Mouse (Mus musculus) heart, embryonic 13.5 days (tissue): ENCODE measurements around the gene Drc7. TPM values are rescaled to one million over a fixed set of nuclear protein-coding genes. Genes with fewer than 3 reads are reported as not detected.

Source experiments
- ATAC-seq: fragments of 200-750 bp; cut with Nextera tagmentation; 2 replicates; pipeline ENCODE4 v1.8.0; 2017; ENCODE audit warnings: moderate TSS enrichment; ENCODE audit not compliant: insufficient number of reproducible peaks, low FRiP score, low TSS enrichment; ENCODE audit errors: extremely low read depth
- H3K27ac ChIP-seq: fragments of 300-500 bp; sonication (generic); replicated peaks from 2 replicates; pipeline ENCODE4 v1.5.1; 2015; ENCODE audit warnings: moderate library complexity, mild to moderate bottlenecking, inconsistent platforms
- H3K27me3 ChIP-seq: fragments of 300-500 bp; sonication (generic); replicated peaks from 2 replicates; pipeline ENCODE4 v1.6.1; 2015; ENCODE audit warnings: mild to moderate bottlenecking, inconsistent platforms
- H3K36me3 ChIP-seq: fragments of 300-500 bp; sonication (generic); 2 replicates; pipeline ENCODE4 v1.6.1; 2015; ENCODE audit warnings: mild to moderate bottlenecking, inconsistent platforms
- H3K4me1 ChIP-seq: fragments of 300-500 bp; sonication (generic); 2 replicates; pipeline ENCODE4 v1.6.1; 2015; ENCODE audit warnings: inconsistent platforms
- H3K4me2 ChIP-seq: fragments of 300-500 bp; sonication (generic); 2 replicates; pipeline ENCODE4 v1.6.1; 2015; ENCODE audit warnings: inconsistent platforms, mild to moderate bottlenecking, moderate library complexity
- H3K4me3 ChIP-seq: fragments of 300-500 bp; sonication (generic); 2 replicates; pipeline ENCODE4 v1.5.1; 2015; ENCODE audit warnings: moderate library complexity, mild to moderate bottlenecking, inconsistent platforms
- H3K9ac ChIP-seq: fragments of 300-500 bp; sonication (generic); 2 replicates; pipeline ENCODE4 v1.6.1; 2015; ENCODE audit warnings: inconsistent platforms, mild to moderate bottlenecking, moderate library complexity
- H3K9me3 ChIP-seq: fragments of 300-500 bp; sonication (generic); 2 replicates; pipeline ENCODE4 v1.6.1; 2016; ENCODE audit warnings: inconsistent platforms
- WGBS: fragments of 180-500 bp; shearing (Covaris S2); methylation state at CpG from one replicate; pipeline ENCODE4 v1.1.7; 2015; ENCODE audit warnings: mixed read lengths; 5-methylcytosine and 5-hydroxymethylcytosine counted together
- polyA plus RNA-seq: library from polyadenylated mRNA; unstranded; fragments of >200 nt; fragmentation: Nextera tagmentation; extraction: Ambion mirVana; gene quantifications from 2 replicates; pipeline ENCODE4 v1.2.1, GENCODE M21; 2015

Gene Drc7
- polyA plus RNA-seq, 1 experiment from 2014 or later, result not detected

GRCm38 (mm10) chr8:95059812-95060533 lies 5.1 kb downstream of the Drc7 start:
- Histone ChIP-seq H3K4me3 (no peak overlapping the region), H3K9me3 (no peaks in the 10 kb centered on the region), H3K4me2 (no peak overlapping the region), H3K4me1 (peaks cover 12% of the 10 kb centered on the region), H3K27me3 (no peaks in the 10 kb centered on the region), H3K36me3 (no peaks in the 10 kb centered on the region), H3K27ac (peak overlapping the region; percentile 67), H3K9ac (no peak overlapping the region)
- ATAC-seq, result no peak
- 41% methylated on average over 6 of the region's 6 CpGs for WGBS

GRCm38 (mm10) chr8:95064531-95064930 lies 9.6 kb downstream of the Drc7 start:
- H3K27ac ChIP-seq, result no peak overlapping the region
- ATAC-seq, result no peak
- H3K9me3 ChIP-seq, result no peaks in the 10 kb centered on the region
- no peaks in the 10 kb centered on the region for H3K36me3 ChIP-seq
- peaks cover 6% of the 10 kb centered on the region for H3K4me1 ChIP-seq
- H3K27me3 ChIP-seq, result no peaks in the 10 kb centered on the region
- WGBS, result 98% methylated on average over 2 of the region's 2 CpGs
- H3K9ac ChIP-seq, result no peak overlapping the region
- H3K4me2 ChIP-seq, result no peak overlapping the region
- no peak overlapping the region for H3K4me3 ChIP-seq

- no peak overlapping the region for H3K4me3 ChIP-seq
- H3K27me3 ChIP-seq, result no peaks in the 10 kb centered on the region
- no peak for ATAC-seq
- H3K36me3 ChIP-seq, result no peaks in the 10 kb centered on the region
- H3K27ac ChIP-seq, result no peak overlapping the region
- H3K4me1 ChIP-seq, result no peaks in the 10 kb centered on the region
- WGBS, result 37% methylated on average over 3 of the region's 3 CpGs
- H3K9me3 ChIP-seq, result no peaks in the 10 kb centered on the region
- no peak overlapping the region for H3K9ac ChIP-seq
- no peak overlapping the region for H3K4me2 ChIP-seq
Measured at GRCm38 (mm10) chr8:95067582-95067981, 12.7 kb downstream of the Drc7 start.

- WGBS, result 61% methylated on average over 3 of the region's 3 CpGs
- H3K27ac ChIP-seq, result no peak overlapping the region
- no peak for ATAC-seq
Measured at GRCm38 (mm10) chr8:95075504-95075903, 20.6 kb downstream of the Drc7 start.

GRCm38 (mm10) chr8:95076151-95076550 lies 21.2 kb downstream of the Drc7 start:
- Histone ChIP-seq H3K27ac (no peak overlapping the region), H3K4me3 (no peak overlapping the region), H3K4me2 (no peak overlapping the region), H3K9ac (no peak overlapping the region), H3K4me1 (peaks cover 3% of the 10 kb centered on the region), H3K36me3 (no peaks in the 10 kb centered on the region), H3K27me3 (peaks cover 21% of the 10 kb centered on the region), H3K9me3 (no peaks in the 10 kb centered on the region)
- WGBS, result 71% methylated on average over 17 of the region's 17 CpGs
- no peak for ATAC-seq

More at GRCm38 (mm10) chr8:95075504-95075903, 20.6 kb downstream of the Drc7 start:
- peaks cover 3% of the 10 kb centered on the region for H3K4me1 ChIP-seq
- H3K9ac ChIP-seq, result no peak overlapping the region
- H3K36me3 ChIP-seq, result no peaks in the 10 kb centered on the region
- no peaks in the 10 kb centered on the region for H3K9me3 ChIP-seq
- no peak overlapping the region for H3K4me2 ChIP-seq
- H3K4me3 ChIP-seq, result no peak overlapping the region
- peaks cover 21% of the 10 kb centered on the region for H3K27me3 ChIP-seq

- H3K4me1 ChIP-seq, result peaks cover 15% of the 10 kb centered on the region
- 73% methylated on average over 3 of the region's 3 CpGs for WGBS
- H3K27me3 ChIP-seq, result peaks cover 21% of the 10 kb centered on the region
- no peak overlapping the region for H3K4me2 ChIP-seq
- H3K36me3 ChIP-seq, result 0 out of 2 replicates have a peak, but pooled peaks cover 4% of the 10 kb centered on the region
- H3K27ac ChIP-seq, result no peak overlapping the region
- no peak for ATAC-seq
- H3K9ac ChIP-seq, result no peak overlapping the region
- no peak overlapping the region for H3K4me3 ChIP-seq
- H3K9me3 ChIP-seq, result no peaks in the 10 kb centered on the region
Measured at GRCm38 (mm10) chr8:95078055-95078454, 23.2 kb downstream of the Drc7 start.

GRCm38 (mm10) chr8:95079305-95079704 lies 24.4 kb downstream of the Drc7 start:
- no peak for ATAC-seq
- WGBS, result 81% methylated on average over 4 of the region's 4 CpGs
- H3K36me3 ChIP-seq, result peaks cover 14% of the 10 kb centered on the region

GRCm38 (mm10) chr8:95080381-95081341 lies 25.8 kb downstream of the Drc7 start, which contains the start of gene Katnb1:
Gene Katnb1, plus strand, starts transcription at chr8:95081186.
- H3K4me3 ChIP-seq, result peak within 1 kb of the TSS; percentile 90
- H3K27me3 ChIP-seq, result peaks cover 9% of the 10 kb centered on the region; the same call in 1 of the 2 replicates
- no peaks in the 10 kb centered on the region for H3K9me3 ChIP-seq
- H3K27ac ChIP-seq, result peak within 1 kb of the TSS; percentile 77
- H3K4me1 ChIP-seq, result peaks cover 22% of the 10 kb centered on the region
- peak within 1 kb of the TSS; percentile 91 for H3K9ac ChIP-seq
- ATAC-seq, result peak; percentile 93
- under 1% methylated on average over 47 of the region's 47 CpGs for WGBS
- H3K36me3 ChIP-seq, result peaks cover 27% of the 10 kb centered on the region
- peak within 1 kb of the TSS; percentile 97 for H3K4me2 ChIP-seq

More at GRCm38 (mm10) chr8:95079305-95079704, 24.4 kb downstream of the Drc7 start:
- H3K4me3 ChIP-seq, result no peak overlapping the region
- H3K9ac ChIP-seq, result no peak overlapping the region
- H3K27me3 ChIP-seq, result peaks cover 12% of the 10 kb centered on the region
- H3K27ac ChIP-seq, result no peak overlapping the region
- H3K9me3 ChIP-seq, result no peaks in the 10 kb centered on the region
- no peak overlapping the region for H3K4me2 ChIP-seq
- H3K4me1 ChIP-seq, result peaks cover 15% of the 10 kb centered on the region

- peak overlapping the region; percentile 90 for H3K4me3 ChIP-seq
- 6% methylated on average over 11 of the region's 11 CpGs for WGBS
- peaks cover 9% of the 10 kb centered on the region; the same call in 1 of the 2 replicates for H3K27me3 ChIP-seq
- no peak for ATAC-seq
- H3K4me2 ChIP-seq, result peak overlapping the region; percentile 97
- no peaks in the 10 kb centered on the region for H3K9me3 ChIP-seq
- H3K4me1 ChIP-seq, result peaks cover 25% of the 10 kb centered on the region
- peaks cover 33% of the 10 kb centered on the region for H3K36me3 ChIP-seq
- peak overlapping the region; percentile 77 for H3K27ac ChIP-seq
- peak overlapping the region; percentile 91 for H3K9ac ChIP-seq
Measured at GRCm38 (mm10) chr8:95081650-95082049, 26.7 kb downstream of the Drc7 start.

- no peak for ATAC-seq
- H3K36me3 ChIP-seq, result peaks cover 59% of the 10 kb centered on the region
- H3K4me1 ChIP-seq, result peaks cover 25% of the 10 kb centered on the region
- H3K9me3 ChIP-seq, result no peaks in the 10 kb centered on the region
- H3K27ac ChIP-seq, result no peak overlapping the region
- H3K27me3 ChIP-seq, result no peaks in the 10 kb centered on the region
- peak overlapping the region; percentile 38; the same call in 1 of the 2 replicates for H3K4me2 ChIP-seq
- H3K9ac ChIP-seq, result 0 out of 2 replicates have a peak overlapping the region, but pooled peaks have one; percentile 28
- H3K4me3 ChIP-seq, result no peak overlapping the region
- WGBS, result 82% methylated on average over 4 of the region's 4 CpGs
Measured at GRCm38 (mm10) chr8:95084261-95084660, 29.4 kb downstream of the Drc7 start.
